Mouse (Mus musculus): ENCODE results near the gene Mansc1. TPM values are rescaled to one million over a fixed set of nuclear protein-coding genes. Genes with fewer than 3 reads are reported as not detected.

Mansc1 gene
- polyA plus RNA-seq, 1 experiment from 2014 or later = 7.4 TPM

DNA sequence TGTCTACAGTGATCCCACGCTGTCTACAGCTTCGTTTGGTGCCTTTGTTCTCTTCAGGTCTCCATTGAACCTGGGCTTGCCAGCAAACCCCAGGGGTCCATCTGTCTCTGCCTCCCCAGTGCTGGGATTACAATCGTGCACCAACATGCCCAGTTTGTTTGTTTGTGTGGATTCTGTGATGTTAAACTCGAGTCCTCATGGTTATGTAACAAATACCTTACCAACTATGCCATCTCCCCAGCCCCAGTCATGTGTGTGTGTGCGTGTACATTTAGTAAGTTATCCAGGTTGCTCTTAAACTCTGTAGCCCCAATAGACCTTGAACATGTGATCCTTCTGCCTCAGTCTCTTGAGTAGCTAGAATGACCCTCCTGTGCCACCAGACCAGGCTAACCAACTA, 46.0 kb downstream of the Mansc1 start:
- Histone ChIP-seq H3K4me3 (no peak overlapping the region), H3K36me3 (no peaks in the 10 kb centered on the region), H3K4me2 (no peak overlapping the region), H3K9ac (no peak overlapping the region), H3K4me1 (no peaks in the 10 kb centered on the region), H3K9me3 (no peaks in the 10 kb centered on the region), H3K27ac (no peak overlapping the region), H3K27me3 (no peaks in the 10 kb centered on the region)
- 73% methylated on average over 5 of the region's 5 CpGs for WGBS
- ATAC-seq (ENCODE audit: borderline replicate concordance, extremely low read depth, low FRiP score, low TSS enrichment) = no peak

DNA sequence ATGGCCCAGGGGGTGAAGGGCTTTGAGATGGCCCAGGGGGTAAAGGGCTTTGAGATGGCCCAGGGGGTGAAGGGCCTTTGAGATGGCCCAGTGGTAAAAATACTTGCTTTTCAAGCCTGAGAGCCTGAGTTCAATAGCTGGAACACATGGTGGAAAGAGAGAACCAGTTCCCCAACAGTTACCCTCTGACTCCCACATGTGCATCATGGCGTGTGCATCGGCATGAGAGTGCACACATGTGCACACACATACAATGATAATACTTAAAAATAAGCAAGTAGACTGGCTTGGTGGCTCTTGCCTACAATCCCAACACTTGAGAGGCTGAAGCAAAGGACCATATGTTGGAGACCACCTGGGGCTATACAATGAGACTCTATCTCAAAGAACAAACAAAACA, 47.7 kb downstream of the Mansc1 start:
- Histone ChIP-seq H3K9me3 (no peaks in the 10 kb centered on the region), H3K4me1 (no peaks in the 10 kb centered on the region), H3K4me3 (no peak overlapping the region), H3K36me3 (no peaks in the 10 kb centered on the region), H3K9ac (no peak overlapping the region), H3K27ac (no peak overlapping the region), H3K4me2 (no peak overlapping the region), H3K27me3 (no peaks in the 10 kb centered on the region)
- WGBS = 95% methylated on average over 2 of the region's 2 CpGs
- no peak for ATAC-seq (ENCODE audit: borderline replicate concordance, extremely low read depth, low FRiP score, low TSS enrichment)

DNA sequence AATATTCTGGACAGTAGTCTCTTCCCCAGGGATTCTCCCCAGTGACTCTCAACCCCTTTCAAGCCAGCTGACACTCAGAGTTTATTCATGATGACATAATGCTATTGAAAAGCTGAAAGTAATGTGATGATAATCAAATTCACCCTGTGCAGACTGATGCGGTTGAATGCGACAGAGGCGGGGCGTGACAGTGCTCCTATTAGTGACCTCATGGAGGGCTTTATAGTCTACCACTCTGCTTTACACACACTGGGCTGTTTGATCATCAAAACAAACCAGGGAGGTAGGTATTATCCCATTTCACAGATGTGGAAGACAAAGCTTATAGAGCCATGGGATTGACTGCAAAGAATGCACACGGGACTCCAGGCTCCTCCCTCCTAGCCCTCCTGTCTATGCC, 50.2 kb downstream of the Mansc1 start:
- no peaks in the 10 kb centered on the region for H3K27me3 ChIP-seq
- no peak overlapping the region for H3K27ac ChIP-seq
- WGBS = 79% methylated on average over 5 of the region's 5 CpGs
- H3K4me1 ChIP-seq = no peaks in the 10 kb centered on the region
- H3K4me3 ChIP-seq = no peak overlapping the region
- no peak overlapping the region for H3K4me2 ChIP-seq
- no peaks in the 10 kb centered on the region for H3K9me3 ChIP-seq
- ATAC-seq (ENCODE audit: borderline replicate concordance, extremely low read depth, low FRiP score, low TSS enrichment) = no peak
- no peak overlapping the region for H3K9ac ChIP-seq
- H3K36me3 ChIP-seq = no peaks in the 10 kb centered on the region

DNA sequence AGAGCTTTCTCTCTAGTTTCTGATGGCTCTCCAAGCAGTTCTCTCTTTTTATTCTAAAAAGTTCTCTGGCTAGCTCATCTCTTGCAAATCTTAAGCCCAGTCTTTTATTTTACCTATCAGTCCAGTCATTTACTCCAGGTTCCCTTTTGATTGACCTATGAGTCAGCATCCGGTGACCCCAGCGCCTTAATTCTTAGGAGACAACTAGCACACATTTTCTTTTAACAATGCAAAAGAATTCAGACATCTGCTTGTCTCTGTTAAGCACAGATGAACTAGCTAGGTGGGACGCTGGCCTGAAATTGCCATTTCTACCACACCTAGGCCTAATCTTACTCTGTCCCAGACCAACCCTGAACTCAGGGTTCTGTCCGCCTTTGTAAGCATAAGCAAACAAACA, 52.8 kb downstream of the Mansc1 start:
- Histone ChIP-seq H3K9me3 (no peaks in the 10 kb centered on the region), H3K4me1 (peaks cover 7% of the 10 kb centered on the region; the same call in 1 of the 2 replicates)
- 87% methylated on average over 4 of the region's 4 CpGs for WGBS

DNA sequence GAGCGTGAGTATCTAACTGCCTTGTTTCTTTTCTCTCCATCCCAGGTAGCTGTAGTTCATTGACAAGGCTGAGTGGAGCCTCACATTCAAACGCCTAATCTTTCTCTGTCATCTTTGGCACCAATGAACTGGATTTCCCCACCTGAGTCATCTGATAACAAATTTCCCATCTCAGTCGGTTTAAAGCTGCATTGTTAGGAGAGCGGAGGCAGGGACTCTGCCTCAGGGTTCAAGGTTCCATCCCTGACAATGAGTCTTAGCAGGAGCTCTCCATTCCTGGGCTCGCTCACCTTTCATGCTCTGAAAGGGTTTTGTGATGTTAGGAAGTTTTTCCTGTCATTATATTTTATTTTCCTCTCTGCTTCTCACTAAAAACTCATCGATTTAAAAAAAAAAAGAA, 54.2 kb downstream of the Mansc1 start:
- Histone ChIP-seq H3K4me3 (no peak overlapping the region), H3K9me3 (no peaks in the 10 kb centered on the region), H3K4me2 (no peak overlapping the region), H3K27ac (no peak overlapping the region), H3K27me3 (no peaks in the 10 kb centered on the region), H3K36me3 (no peaks in the 10 kb centered on the region), H3K9ac (no peak overlapping the region), H3K4me1 (peaks cover 8% of the 10 kb centered on the region; the same call in 1 of the 2 replicates)
- ATAC-seq (ENCODE audit: borderline replicate concordance, extremely low read depth, low FRiP score, low TSS enrichment) = no peak
- WGBS = 59% methylated on average over 6 of the region's 6 CpGs

More for the DNA sequence above, 52.8 kb downstream of the Mansc1 start:
- Histone ChIP-seq H3K9ac (no peak overlapping the region), H3K27ac (no peak overlapping the region), H3K4me3 (no peak overlapping the region), H3K27me3 (no peaks in the 10 kb centered on the region), H3K36me3 (no peaks in the 10 kb centered on the region), H3K4me2 (no peak overlapping the region)
- no peak for ATAC-seq (ENCODE audit: borderline replicate concordance, extremely low read depth, low FRiP score, low TSS enrichment)

DNA sequence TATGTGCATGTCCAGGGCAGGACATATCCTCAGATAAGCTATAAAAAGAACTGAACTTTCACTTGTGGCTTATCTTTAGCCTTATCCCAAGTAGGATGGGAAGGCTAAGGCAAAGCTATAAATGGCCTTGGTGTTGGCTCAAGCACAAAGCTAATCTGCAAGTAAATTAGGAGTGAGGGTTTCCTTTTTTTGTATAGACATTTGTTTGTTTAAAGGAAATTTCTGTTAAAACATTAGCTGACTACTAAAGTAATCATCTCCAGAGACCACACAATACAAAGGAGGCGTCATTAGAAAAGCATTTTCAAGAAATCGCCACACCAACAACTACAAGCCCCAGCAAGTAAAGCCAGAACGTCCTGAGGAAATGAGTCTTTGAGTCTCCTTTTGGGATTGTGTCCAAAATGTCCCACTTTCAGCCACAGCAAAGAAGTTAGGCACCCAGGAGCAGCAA, 57.0 kb downstream of the Mansc1 start:
- no peak overlapping the region for H3K4me3 ChIP-seq
- peak; percentile 74; the same call in 1 of the 2 replicates for ATAC-seq (ENCODE audit: borderline replicate concordance, extremely low read depth, low FRiP score, low TSS enrichment)
- H3K9me3 ChIP-seq = no peaks in the 10 kb centered on the region
- no peak overlapping the region for H3K9ac ChIP-seq
- peaks cover 8% of the 10 kb centered on the region; the same call in 1 of the 2 replicates for H3K4me1 ChIP-seq
- no peaks in the 10 kb centered on the region for H3K36me3 ChIP-seq
- 22% methylated on average over 3 of the region's 3 CpGs for WGBS
- no peaks in the 10 kb centered on the region for H3K27me3 ChIP-seq
- H3K27ac ChIP-seq = no peak overlapping the region
- H3K4me2 ChIP-seq = no peak overlapping the region

DNA sequence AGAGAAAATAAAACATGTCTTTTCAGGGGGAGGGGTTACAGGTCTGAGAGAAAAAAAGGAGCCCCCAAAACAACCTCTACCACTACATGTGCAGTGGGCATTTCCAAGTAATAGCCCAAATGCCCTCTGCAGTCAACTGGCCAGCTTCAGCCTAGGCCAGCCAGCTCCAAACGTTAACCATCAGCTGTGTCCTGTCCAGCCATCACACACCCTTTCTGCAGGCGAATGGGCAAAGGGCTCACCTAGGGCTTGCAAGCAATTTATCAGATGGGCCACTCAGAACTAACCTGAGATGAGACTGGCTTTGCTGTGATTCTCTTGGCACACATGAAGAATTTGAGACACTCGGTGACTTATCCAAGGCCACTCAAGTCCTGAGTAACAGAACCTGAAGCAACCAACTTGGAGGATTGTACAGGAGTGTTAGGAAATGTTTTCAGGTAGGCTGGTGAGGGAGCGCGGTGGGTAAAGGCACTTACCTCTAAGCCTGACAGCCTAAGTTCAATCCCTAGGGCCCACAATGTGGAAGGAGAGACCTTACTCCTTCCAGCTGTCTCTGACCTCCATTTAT, 64.2 kb downstream of the Mansc1 start:
- H3K4me3 ChIP-seq = no peak overlapping the region
- no peak overlapping the region for H3K4me2 ChIP-seq
- no peak overlapping the region for H3K9ac ChIP-seq
- no peaks in the 10 kb centered on the region for H3K9me3 ChIP-seq
- H3K36me3 ChIP-seq = no peaks in the 10 kb centered on the region
- 75% methylated on average over 5 of the region's 5 CpGs for WGBS
- H3K27ac ChIP-seq = no peak overlapping the region
- H3K27me3 ChIP-seq = no peaks in the 10 kb centered on the region; the same call in 1 of the 2 replicates
- no peak for ATAC-seq (ENCODE audit: borderline replicate concordance, extremely low read depth, low FRiP score, low TSS enrichment)
- peaks cover 18% of the 10 kb centered on the region; the same call in 1 of the 2 replicates for H3K4me1 ChIP-seq

DNA sequence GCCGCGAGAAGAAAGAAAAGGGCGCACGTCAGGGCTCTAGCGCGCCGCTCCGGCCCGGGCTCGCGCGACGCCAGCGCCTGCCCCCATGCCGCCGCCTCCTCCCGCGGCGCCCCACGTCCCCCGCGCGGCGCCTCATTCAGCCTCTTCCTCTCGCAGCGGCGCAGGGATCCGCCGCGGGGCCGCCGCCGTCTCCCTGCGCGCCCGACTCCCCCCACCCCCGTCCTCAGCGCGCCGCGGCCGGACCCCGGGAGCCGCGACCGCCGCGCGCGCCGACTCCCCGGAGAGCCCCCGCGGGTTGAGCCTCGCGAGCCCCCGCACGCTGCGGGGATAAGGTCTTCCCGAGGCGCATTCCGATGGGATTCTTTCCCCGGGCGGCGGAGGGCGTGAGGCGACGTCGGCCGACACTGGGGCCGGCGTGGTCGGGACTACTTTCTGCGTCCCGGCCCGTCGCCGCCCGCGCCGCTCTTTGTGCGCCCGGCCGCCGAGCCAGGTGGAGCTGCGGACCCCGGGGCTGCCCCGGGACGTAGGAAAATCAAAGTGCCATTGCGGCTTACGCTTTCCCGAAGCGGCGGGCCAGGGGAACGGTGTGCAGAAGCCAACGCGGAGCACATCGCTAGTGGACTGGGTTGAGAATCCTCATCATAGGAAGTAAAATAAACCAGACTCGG, 65.3 kb downstream of the Mansc1 start, which contains the start of gene Lrp6:
Gene Lrp6 (minus strand): TSS at position 148 of the 668 bp plus-strand sequence.
- peak within 1 kb of the TSS; percentile 99 for H3K27ac ChIP-seq
- peak within 1 kb of the TSS; percentile 99 for H3K9ac ChIP-seq
- H3K4me1 ChIP-seq = peaks cover 22% of the 10 kb centered on the region; the same call in 1 of the 2 replicates
- peak within 1 kb of the TSS; percentile 62 for H3K4me2 ChIP-seq
- peak within 1 kb of the TSS; percentile 98 for H3K4me3 ChIP-seq
- H3K9me3 ChIP-seq = no peaks in the 10 kb centered on the region
- ATAC-seq (ENCODE audit: borderline replicate concordance, extremely low read depth, low FRiP score, low TSS enrichment) = peak; percentile 93
- under 1% methylated on average over 71 of the region's 99 CpGs for WGBS
- no peaks in the 10 kb centered on the region for H3K36me3 ChIP-seq
- H3K27me3 ChIP-seq = no peaks in the 10 kb centered on the region; the same call in 1 of the 2 replicates

DNA sequence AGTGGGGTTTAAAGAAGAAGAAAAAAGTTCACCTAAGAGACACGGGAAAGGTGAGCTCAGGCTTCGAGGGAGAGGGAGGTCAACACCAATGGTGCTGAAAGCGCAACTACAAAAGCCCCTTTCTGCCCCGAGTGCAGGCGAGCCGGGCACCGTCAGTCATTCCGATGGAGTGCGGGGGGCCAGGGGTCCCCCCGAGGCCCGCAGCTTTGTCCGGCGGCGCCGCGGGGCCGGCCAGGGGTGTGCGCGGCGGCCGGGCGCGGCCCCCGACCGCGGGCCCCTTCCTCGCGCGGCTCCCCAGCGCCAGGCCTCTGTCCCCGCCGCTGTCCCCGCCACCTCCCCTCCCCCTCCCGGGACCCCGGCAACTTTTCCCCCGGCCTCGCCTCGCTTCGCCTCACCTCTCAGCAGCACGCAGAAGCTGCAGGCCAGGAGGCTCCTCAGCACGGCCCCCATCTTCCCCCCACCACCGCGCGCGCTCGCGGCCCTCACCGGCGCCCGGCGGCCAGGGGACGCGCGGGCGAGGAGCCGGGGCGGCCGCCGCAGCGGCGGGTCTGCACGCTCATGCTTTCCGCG, 66.0 kb downstream of the Mansc1 start:
- Histone ChIP-seq H3K4me2 (peak overlapping the region; percentile 62), H3K4me1 (peaks cover 22% of the 10 kb centered on the region; the same call in 1 of the 2 replicates), H3K27ac (peak overlapping the region; percentile 99), H3K36me3 (no peaks in the 10 kb centered on the region), H3K27me3 (no peaks in the 10 kb centered on the region; the same call in 1 of the 2 replicates), H3K9me3 (no peaks in the 10 kb centered on the region), H3K9ac (peak overlapping the region; percentile 99), H3K4me3 (peak overlapping the region; percentile 98)
- under 1% methylated on average over 43 of the region's 64 CpGs for WGBS
- peak; percentile 68 for ATAC-seq (ENCODE audit: borderline replicate concordance, extremely low read depth, low FRiP score, low TSS enrichment)

DNA sequence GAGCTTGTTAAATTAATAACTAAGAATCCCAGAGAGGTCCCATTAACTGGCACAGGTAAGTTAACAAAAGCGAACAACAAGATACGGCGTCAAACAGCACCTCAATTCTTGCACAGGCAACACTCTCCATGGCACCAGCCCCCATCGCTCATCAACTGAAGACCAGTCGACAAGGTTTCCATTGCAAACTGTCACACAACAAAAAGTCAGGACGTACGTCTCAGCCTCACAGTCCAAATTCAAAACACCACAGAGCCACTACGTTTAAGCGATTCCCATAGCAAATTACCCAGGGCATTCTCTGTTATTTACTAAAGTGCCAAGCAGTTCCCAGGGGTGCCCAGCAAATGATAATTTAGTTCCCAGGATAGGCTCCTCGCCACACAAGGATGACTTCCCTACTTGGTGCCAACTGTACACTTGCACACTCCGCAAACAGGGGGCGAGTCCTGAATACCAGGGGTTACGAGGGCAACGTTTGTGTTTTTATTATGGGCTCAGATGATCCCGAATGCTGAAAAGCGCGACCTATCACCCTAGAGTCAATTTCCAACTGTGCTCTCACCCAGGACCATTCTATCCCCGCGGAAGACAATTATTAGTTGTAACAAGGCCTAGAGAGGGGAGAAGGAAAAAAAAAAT, 66.6 kb downstream of the Mansc1 start:
- ATAC-seq (ENCODE audit: borderline replicate concordance, extremely low read depth, low FRiP score, low TSS enrichment) = no peak

DNA sequence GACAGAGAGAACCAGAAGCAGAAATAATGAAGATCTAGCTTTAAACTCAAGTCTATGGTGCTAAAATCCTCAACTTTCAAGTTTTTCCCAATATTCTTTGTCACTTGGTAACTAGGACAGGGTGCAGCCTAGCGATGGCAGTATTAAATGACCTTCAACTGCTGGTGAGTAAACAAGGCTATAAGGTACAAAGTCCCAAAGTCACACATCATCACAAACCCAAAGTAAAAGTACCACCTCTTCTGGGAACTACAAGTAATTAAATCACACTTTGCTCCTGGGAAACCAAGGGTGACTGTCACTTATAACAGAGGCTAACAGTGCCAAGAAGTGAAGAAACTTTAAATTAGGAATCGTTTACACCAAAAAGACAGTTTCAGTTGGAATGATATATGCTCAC, 67.7 kb downstream of the Mansc1 start:
- Histone ChIP-seq H3K4me2 (peak overlapping the region; percentile 62), H3K27ac (no peak overlapping the region), H3K27me3 (no peaks in the 10 kb centered on the region; the same call in 1 of the 2 replicates), H3K36me3 (no peaks in the 10 kb centered on the region), H3K9me3 (no peaks in the 10 kb centered on the region), H3K9ac (no peak overlapping the region), H3K4me1 (peaks cover 27% of the 10 kb centered on the region), H3K4me3 (0 out of 2 replicates have a peak overlapping the region, but pooled peaks have one; percentile 8)
- no peak for ATAC-seq (ENCODE audit: borderline replicate concordance, extremely low read depth, low FRiP score, low TSS enrichment)
- WGBS = 47% methylated on average over 2 of the region's 2 CpGs

More for the DNA sequence above, 66.6 kb downstream of the Mansc1 start:
- Histone ChIP-seq H3K27ac (peak overlapping the region; percentile 99), H3K4me3 (peak overlapping the region; percentile 98), H3K4me2 (peak overlapping the region; percentile 62), H3K27me3 (no peaks in the 10 kb centered on the region; the same call in 1 of the 2 replicates), H3K36me3 (no peaks in the 10 kb centered on the region), H3K9ac (peak overlapping the region; percentile 99), H3K4me1 (peaks cover 24% of the 10 kb centered on the region; the same call in 1 of the 2 replicates), H3K9me3 (no peaks in the 10 kb centered on the region)
- 1% methylated on average over 19 of the region's 19 CpGs for WGBS
